Mouse (Mus musculus): ENCODE measurements around the gene Sdc3.

- TF ChIP-seq CTCF (IDR thresholded peaks at IDR 0.05; ENCODE audit: insufficient read depth, low read length) (no peak), POLR2A (IDR thresholded peaks at IDR 0.05; ENCODE audit: borderline replicate concordance, extremely low read depth, low read depth, low read length) (no peak)
Observed at GRCm38 (mm10) chr4:130874601-130875000, 82.3 kb downstream of the Sdc3 start.

Data from lung, adult 2 months (tissue).